Mouse (Mus musculus): Measurements from ENCODE around the gene Hmg20b.

Hmg20b gene

GRCm38 (mm10) chr10:81323791-81324530 is 26.3 kb downstream of the Hmg20b start:
- no peak for DNase-seq

GRCm38 (mm10) chr10:81323141-81323775 is 27.0 kb downstream of the Hmg20b start:
- DNase-seq = no peak

GRCm38 (mm10) chr10:81322444-81322843 is 27.8 kb downstream of the Hmg20b start:
- DNase-seq = no peak

- DNase-seq = no peak
Measured at GRCm38 (mm10) chr10:81321436-81321835, 28.8 kb downstream of the Hmg20b start.

GRCm38 (mm10) chr10:81320550-81321347 is 29.5 kb downstream of the Hmg20b start, which contains the start of gene Cactin:
Gene Cactin, plus strand, starts transcription at chr10:81321103.
- peak; percentile 100 for DNase-seq

GRCm38 (mm10) chr10:81319741-81320549 is 30.3 kb downstream of the Hmg20b start:
- DNase-seq = peak; percentile 60

- DNase-seq = no peak
Measured at GRCm38 (mm10) chr10:81319330-81319699, 31.0 kb downstream of the Hmg20b start.

GRCm38 (mm10) chr10:81318589-81319329 is 31.5 kb downstream of the Hmg20b start:
- DNase-seq = no peak

- DNase-seq = no peak
Measured at GRCm38 (mm10) chr10:81317273-81317672, 33.0 kb downstream of the Hmg20b start.

- no peak for DNase-seq
Measured at GRCm38 (mm10) chr10:81316338-81317060, 33.8 kb downstream of the Hmg20b start.

- no peak for DNase-seq
Measured at GRCm38 (mm10) chr10:81315587-81315986, 34.7 kb downstream of the Hmg20b start.

GRCm38 (mm10) chr10:81314201-81314600 is 36.1 kb downstream of the Hmg20b start:
- no peak for DNase-seq

- DNase-seq = no peak
Measured at GRCm38 (mm10) chr10:81313581-81313980, 36.7 kb downstream of the Hmg20b start.

GRCm38 (mm10) chr10:81309571-81309970 is 40.7 kb downstream of the Hmg20b start:
- no peak for DNase-seq

GRCm38 (mm10) chr10:81306837-81307682 is 43.2 kb downstream of the Hmg20b start:
- DNase-seq = peak; percentile 73

GRCm38 (mm10) chr10:81306173-81306668 is 44.1 kb downstream of the Hmg20b start:
- no peak for DNase-seq

- DNase-seq = no peak
Measured at GRCm38 (mm10) chr10:81305663-81306062, 44.6 kb downstream of the Hmg20b start.

GRCm38 (mm10) chr10:81304597-81305238 is 45.6 kb downstream of the Hmg20b start:
- no peak for DNase-seq

GRCm38 (mm10) chr10:81303761-81304160 is 46.5 kb downstream of the Hmg20b start:
- no peak for DNase-seq

- DNase-seq = no peak
Measured at GRCm38 (mm10) chr10:81303258-81303657, 47.0 kb downstream of the Hmg20b start.

All from layer of hippocampus, adult 9-11 months (tissue).